ENCODE assay signal across 12 mouse cellular contexts in genomic region chr4:104990686-104991085, GRCm38 (mm10).
"Had no signal": no experiment of that assay in that cellular context is flagged by ENCODE, and none has a peak within 500 bp of the region (broad histone marks: within the 10 kb centered on the region; RNA-seq: fewer than 3 reads in every experiment).

No protein-coding gene starts in this region.

- DNase-seq: kidney, adult 18-20 months; kidney, adult 9 months; kidney, postnatal 14 days; kidney, postnatal 4 days; liver, embryonic 13.5 days; lung, adult 2 months; lung, postnatal 14 days; lung, postnatal 4 days; midbrain, embryonic 14.5 days; thymus, postnatal 36 days had no signal

- H3K4me1 ChIP-seq: limb, embryonic 12.5 days; limb, embryonic 15.5 days; liver, embryonic 13.5 days had no signal

- H3K9me3 ChIP-seq: limb, embryonic 12.5 days; limb, embryonic 15.5 days; liver, embryonic 13.5 days had no signal

- H3K36me3 ChIP-seq: limb, embryonic 12.5 days; limb, embryonic 15.5 days; liver, embryonic 13.5 days had no signal

- H3K27me3 ChIP-seq: limb, embryonic 12.5 days; limb, embryonic 15.5 days; liver, embryonic 13.5 days had no signal

- H3K4me3 ChIP-seq: limb, embryonic 12.5 days; limb, embryonic 15.5 days; liver, embryonic 13.5 days had no signal

- H3K9ac ChIP-seq: limb, embryonic 12.5 days; limb, embryonic 15.5 days; liver, embryonic 13.5 days had no signal

- H3K27ac ChIP-seq: limb, embryonic 12.5 days; limb, embryonic 15.5 days; liver, embryonic 13.5 days had no signal
